Mouse (Mus musculus) telencephalon, adult 2 months (tissue): ENCODE measurements around the gene Kcnq5.
"Not testable (repeated sequence)": the region's sequence is repeated elsewhere in the genome, so short reads cannot be mapped to it uniquely, and the experiment has no call there.

Experiments
- DNase-seq: peaks from one replicate; pipeline ENCODE4 v3.0.0-alpha.2; 2011; ENCODE audit warnings: low read depth, low spot score

Kcnq5 gene

GRCm38 (mm10) chr1:21650820-21651219 lies 310.9 kb downstream of the Kcnq5 start:
- no peak for DNase-seq

GRCm38 (mm10) chr1:21635406-21635805 lies 326.3 kb downstream of the Kcnq5 start:
- no peak for DNase-seq

GRCm38 (mm10) chr1:21634013-21634412 lies 327.7 kb downstream of the Kcnq5 start:
- DNase-seq = no peak

DNA sequence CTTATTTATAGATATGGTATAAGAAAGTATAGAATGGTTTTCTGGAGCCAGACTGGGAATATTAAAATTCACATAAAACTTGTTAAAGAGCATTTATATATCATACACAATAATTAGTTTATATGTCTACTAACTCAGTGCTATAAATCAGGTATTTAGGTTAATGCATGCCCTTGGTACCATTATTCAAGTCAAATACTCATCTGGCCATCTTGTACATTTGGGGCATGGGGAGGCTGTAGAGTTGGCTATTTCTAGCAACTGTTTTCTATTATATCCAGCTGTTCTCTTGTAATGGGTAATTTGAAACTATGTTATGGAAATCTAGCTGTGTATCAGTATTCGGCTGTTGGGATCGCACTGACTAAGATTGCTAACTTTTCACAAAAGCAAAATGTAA lies 339.3 kb downstream of the Kcnq5 start:
- DNase-seq = no peak

GRCm38 (mm10) chr1:21622039-21622438 lies 339.7 kb downstream of the Kcnq5 start:
- no peak for DNase-seq

GRCm38 (mm10) chr1:21618712-21619111 lies 343.0 kb downstream of the Kcnq5 start:
- DNase-seq = no peak

DNA sequence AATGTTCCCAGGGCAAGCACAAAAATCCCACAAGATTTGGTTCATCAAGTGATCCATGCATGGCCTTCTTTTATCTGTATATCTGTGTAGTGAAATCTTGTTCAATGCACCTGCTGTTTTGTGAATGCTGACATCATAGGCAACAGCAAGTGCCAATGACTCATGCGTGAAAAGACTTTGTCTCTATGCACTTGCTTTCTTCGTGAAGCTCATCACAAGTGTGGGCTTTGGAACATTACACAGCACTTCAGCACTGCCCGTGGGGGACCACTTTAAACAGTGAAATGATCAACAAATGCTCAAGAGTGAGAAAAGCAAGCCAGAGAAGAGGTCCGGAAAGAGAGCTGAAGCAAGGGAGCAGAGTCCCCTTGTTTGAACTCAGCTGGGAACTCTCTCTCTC lies 345.1 kb downstream of the Kcnq5 start:
- peak; percentile 36 for DNase-seq

DNA sequence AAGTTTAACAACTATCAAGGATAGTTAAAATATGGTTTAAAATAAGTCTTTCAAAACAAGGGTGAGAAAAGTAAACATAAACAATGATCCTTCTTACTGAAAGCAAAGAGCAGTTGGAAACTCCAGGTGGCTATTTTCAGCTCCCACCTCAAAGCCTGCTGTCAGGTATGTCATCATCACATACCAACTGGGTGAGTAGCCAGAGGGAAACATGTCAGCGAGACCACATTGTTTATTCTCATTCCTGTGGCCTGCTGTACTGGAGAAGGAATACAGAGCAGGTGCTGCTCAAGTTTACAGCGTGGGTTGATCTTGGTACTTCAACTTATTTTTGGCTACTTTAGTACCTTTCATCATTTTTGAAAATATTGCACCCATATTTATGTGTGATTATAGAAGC lies 347.8 kb downstream of the Kcnq5 start:
- DNase-seq = no peak

DNA sequence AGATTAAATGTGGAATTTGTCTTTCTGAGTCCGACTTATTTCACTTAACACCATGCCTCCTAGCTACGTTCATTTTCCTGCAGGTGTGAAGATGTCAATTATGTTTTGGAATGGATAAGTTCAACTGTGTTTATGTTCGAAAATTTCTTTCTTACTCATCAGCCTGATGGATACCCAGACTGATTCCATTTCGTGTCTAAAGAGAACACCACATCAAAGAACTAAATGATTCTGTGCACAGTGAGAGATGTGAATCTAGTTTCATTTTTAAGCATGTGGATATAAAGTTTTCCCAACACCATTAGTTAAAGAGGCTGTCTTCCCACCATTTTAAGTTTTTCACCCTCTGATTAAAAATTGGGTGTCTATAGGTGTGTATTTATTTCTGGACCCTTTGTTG lies 357.7 kb downstream of the Kcnq5 start:
- DNase-seq = no peak

- DNase-seq = no peak
These were observed 359.2 kb downstream of the Kcnq5 start for GRCm38 (mm10) chr1:21602567-21602966.

GRCm38 (mm10) chr1:21600606-21601005 lies 361.1 kb downstream of the Kcnq5 start:
- DNase-seq = peak; percentile 64

DNA sequence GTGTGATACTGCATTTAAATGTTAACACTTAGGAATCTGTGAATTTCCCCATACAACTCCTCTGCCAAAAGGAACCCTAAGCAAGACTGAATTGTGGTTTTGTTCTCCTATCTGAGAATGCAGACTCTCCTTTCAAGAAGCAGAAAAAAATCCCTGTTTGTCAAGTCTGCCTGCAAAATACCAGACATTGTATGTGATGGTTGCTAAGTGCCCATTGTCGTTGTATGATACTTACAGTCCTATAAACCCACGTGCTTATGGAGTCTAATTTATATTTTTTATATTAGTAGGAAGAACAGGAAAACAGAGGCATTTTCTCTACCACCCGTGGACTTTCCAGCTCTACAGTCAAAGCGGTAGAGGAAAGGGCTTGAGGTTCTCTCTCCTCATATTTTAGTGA lies 367.9 kb downstream of the Kcnq5 start:
- no peak for DNase-seq

GRCm38 (mm10) chr1:21567397-21567796 lies 394.3 kb downstream of the Kcnq5 start:
- DNase-seq = not testable (repeated sequence)

DNA sequence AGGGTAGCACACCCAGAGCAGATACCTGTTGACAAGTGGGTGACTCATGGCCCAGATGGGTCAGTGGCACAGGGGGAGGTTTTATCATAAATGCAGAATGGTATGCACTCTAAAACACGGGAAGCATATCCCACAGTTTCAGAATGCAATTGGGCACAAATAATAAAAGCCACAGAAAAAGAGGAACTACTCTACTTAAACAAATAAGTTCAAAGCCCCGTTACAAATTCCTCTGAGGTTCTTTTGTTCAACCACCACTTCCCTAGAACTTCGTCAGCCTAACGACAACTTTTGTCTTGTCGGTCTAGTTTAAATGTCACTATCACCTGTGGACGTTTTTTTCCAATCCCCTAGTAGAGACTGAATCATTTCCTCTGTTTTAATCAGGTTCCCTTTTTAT lies 407.1 kb downstream of the Kcnq5 start:
- no peak for DNase-seq

- peak; percentile 43 for DNase-seq
These were observed 409.0 kb downstream of the Kcnq5 start for GRCm38 (mm10) chr1:21552715-21553114.

DNA sequence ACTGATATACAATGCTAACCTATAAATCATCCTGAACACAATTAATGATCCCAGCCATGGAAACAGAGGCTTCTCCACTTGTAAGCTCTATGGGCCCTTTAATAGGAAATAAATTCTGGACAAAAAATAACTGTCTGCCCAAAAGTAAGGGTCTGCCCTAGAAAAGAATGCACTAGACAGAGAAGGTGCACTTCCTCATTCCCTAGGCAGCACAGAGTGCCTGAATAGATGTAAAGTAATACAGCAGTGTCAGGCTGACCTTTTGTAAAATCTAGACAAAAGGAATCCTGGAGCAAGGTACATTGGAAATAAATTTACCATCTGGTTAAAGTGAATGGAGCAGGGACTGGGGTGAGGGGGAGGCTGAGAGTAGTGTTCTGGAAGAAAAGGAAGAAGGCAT lies 417.8 kb downstream of the Kcnq5 start:
- no peak for DNase-seq

DNA sequence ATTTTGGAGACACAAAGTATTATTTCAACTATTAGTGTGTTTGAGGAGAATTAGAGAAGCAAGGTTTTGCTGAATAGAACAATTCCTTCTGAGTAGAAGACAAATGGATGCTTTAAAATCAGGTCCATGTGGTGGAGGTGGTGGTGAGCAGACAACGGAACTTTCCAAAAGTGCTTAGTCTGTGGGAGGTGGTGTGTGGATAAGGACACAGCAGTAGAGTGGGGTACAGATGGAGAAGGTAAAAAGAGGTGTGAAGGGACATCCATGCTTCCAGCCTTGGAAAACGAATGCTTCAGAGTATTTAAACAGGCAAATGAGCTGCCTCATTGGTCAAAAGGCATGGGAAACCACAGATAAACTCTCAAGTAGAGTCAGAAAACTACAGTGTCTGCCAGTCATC lies 422.3 kb downstream of the Kcnq5 start:
- peak; percentile 71 for DNase-seq

GRCm38 (mm10) chr1:21530823-21531222 lies 430.9 kb downstream of the Kcnq5 start:
- no peak for DNase-seq

DNA sequence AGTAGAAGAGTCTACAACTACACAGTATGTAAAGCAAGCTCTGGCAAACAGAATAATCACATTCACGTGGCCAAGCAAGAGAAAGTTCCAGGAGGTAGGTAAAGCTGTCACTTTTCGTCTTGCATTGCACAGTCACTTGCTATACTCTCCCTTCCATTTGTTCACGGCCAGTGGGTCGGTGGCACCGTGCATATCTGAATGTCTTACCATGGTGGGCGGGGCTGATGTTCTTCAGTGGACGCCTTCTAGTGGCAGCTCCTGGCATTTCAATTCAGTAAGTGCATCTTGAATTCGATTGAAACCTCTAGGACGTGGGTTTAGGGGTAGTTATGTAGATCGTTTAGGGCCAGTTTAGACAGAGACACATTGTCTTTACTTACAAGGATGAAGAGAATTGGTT lies 439.7 kb downstream of the Kcnq5 start:
- DNase-seq = no peak

- no peak for DNase-seq
These were observed 440.3 kb downstream of the Kcnq5 start for GRCm38 (mm10) chr1:21521475-21521874.

DNA sequence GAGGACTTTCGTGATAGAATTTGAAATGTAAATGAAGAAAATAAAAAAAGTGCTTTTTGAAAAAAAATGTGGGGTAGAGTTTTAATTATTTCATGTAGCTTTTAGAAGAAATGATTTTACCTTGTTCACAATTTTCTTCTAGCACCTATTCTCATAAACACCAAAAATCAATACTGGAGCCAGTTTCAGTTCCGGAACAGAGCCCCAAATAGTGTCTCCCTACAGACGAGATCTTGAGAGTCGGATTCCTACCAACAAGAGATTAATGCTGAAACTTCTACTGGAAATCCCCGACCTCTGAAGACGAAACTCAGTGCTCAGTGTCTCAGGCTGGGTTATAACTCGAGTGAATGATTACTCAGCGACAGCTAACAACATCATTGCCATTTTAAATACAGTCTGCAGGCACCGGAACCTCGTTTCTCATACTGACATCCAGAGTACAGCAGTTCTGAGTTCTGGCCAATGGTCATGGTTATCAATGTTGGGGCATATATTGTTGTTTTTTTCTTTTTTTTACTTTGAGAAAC lies 441.6 kb downstream of the Kcnq5 start:
- no peak for DNase-seq

GRCm38 (mm10) chr1:21506665-21507064 lies 455.1 kb downstream of the Kcnq5 start:
- DNase-seq = peak; percentile 41

DNA sequence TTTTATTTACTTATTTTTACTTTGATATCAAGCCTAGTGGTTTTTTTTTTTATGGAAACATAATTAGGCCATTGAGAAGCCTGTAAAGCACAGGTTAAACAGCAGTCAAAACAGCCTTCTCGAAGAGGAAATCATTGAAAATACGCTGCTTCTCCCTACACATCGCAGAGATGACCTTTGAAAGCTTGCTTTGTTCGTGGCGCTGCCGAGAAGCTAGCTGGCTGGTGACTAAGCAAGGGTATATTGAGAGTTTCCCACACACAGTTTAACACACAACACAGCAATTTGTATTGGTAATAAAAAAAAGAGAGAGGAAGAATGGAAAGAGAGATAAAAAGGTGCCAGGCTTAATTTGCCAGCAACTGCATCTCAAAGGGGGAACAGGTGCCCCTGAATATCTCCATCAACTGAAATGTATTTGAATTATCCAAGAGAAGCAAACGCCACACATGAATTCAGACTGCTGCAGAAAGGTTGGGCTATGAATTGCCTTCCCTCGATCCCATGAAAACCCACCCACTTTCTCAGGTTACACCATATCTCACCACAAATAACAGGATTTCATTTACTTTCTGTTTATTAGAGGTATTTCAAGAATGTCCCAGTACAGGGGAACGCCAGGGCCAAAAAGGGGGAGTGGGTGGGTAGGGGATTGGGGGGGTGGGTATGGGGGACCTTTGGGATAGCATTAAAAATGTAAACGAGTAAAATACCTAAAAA lies 461.8 kb downstream of the Kcnq5 start:
- DNase-seq = no peak

GRCm38 (mm10) chr1:21496307-21496706 lies 465.4 kb downstream of the Kcnq5 start:
- DNase-seq = peak; percentile 41
